Mouse (Mus musculus): ENCODE data around the gene Gm3424.
A peak's percentile ranks its signal among the peaks of the same experiment; 100 is the strongest.
"Not testable (repeated sequence)": the region's sequence is repeated elsewhere in the genome, so short reads cannot be mapped to it uniquely, and the experiment has no call there.

Gene Gm3424

DNA sequence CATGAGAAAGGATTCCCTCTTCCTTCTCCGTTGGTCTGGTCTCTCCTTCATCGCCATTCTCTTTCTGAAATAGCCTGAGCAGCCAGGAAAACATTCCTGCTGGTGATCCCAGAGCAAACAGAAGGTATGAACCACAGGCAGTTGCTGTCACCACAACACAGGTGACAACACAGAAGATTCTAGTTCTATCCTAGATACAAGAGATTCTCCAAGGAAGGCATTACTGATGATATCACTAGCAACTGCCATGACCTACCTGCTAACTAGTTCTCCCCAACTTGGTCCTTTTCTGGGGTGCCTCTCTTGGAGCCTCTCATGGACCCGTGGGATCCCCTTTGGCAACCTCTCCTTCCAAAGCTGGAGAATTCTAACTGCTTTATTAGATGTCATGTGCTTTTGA is at the start of gene Gm3424:
Gene Gm3424, minus strand, starts transcription at position 101 of the 400 bp plus-strand sequence.
- not testable (repeated sequence) for DNase-seq (ENCODE audit: low read depth, low spot score)

DNA sequence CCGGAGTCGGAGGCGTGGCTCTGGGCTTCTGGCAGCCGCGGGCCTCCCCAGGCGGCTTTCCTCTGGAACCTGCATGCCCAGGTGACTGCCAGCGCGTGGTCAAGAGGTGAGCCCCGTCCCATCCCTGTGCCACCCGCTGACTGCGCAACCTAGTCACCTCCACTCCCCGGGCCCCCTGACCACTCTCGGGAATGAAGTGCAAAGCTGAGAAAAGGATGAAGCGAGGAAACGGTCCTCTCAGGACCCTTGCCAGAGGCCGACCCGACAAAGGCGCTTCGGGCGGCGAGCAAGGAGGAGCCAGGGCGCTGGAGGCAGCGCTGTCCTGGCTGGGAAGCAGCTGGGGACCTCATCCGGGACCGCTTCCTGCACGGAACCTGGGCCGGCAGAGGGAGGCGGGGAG is 49.7 kb upstream of the Gm3424 start:
- not testable (repeated sequence) for DNase-seq (ENCODE audit: low read depth, low spot score)

DNA sequence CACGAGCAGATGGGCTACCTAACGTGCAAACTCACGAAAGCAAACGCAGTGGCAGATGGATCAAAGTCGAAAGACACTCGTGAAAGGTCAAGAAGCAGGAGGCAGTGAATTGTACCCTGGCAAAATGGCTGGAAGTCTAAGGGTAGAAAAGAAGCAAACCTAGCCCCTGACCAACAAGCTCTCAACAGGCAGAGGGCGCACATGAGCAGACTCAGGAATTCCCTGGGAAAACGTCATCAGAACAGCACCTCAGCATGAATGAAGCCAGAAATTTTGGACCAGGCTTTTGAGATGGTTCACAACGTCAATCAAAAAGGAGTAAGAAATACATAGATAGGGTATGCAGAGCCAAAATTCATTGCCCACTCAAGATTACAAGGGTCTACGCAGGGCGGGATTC is 49.0 kb upstream of the Gm3424 start:
- DNase-seq (ENCODE audit: low read depth, low spot score) = peak; percentile 0

DNA sequence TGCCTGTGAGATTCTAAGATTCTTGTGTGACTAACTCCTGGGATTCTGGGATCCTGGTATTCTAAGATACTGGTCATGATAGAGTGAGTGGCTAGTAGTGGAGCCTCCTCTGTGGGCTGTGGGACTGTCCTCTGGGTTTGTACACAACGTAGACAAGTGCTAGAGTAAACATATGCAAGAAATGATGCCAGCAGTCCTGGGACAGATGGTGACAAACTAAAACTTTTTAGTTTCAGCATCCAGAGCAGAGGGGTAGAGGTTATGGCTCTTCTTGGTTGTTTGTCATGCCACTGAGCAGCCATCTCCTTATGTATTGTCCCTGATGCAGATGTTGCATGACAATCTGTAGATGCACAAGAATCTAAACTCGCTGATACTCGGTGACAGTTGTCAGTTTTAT is 25.8 kb upstream of the Gm3424 start:
- DNase-seq (ENCODE audit: low read depth, low spot score) = not testable (repeated sequence)

DNA sequence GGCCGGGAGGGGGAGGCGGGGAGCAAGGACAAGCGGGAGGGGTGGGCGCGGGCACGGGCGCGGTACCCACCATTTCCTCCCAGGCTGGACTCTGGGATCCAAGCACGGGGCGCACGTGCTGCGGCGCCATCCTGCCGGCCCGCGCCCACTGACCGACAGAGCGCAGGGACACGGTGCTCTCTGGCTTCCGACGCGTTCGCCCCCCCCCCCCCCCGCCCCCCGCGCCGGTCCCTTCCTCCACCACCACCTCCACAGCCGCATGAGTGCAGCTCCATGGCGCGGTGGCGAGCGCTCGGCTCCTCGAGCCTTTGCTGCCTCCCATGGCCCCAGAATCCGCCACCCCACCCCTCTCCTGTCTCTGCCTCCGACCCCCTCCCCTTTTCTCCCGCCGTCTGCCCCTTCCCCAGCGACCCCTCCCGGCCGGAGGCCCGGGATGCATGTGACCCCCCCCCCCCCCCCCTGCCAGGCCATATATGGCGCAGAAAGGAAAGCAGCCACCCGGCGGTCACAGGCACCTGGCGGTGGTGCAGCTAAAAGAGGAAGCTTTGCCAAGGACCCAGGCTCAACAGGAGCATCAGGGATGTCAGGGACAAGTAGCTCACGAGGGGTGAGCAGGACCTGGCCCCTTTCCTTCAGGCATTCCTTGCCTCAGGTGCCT is 17.3 kb downstream of the Gm3424 start:
- DNase-seq (ENCODE audit: low read depth, low spot score) = not testable (repeated sequence)

DNA sequence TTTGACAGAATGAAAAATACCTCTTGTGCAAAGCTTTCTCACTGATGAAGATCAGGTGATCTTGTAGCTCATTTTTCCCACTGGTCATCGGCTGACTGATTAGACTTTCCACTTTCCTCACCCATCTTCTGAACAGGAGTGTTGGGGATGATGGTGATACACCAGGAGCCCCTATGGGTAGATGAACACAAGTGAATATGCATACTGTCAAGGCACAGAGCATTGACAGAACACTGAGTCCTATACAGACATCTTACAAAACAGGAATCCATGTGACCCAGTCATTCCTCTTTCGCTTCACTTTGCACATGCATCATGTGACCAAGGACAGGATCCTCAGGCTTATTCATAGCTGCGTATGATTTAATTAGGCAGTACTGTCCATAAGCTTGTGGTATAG is 22.2 kb downstream of the Gm3424 start, which contains the start of gene Gm3383:
Gene Gm3383, minus strand, starts transcription at position 101 of the 400 bp plus-strand sequence.
- DNase-seq (ENCODE audit: low read depth, low spot score) = not testable (repeated sequence)

Measured in forelimb bud, embryonic 11.5 days (tissue).